Mouse (Mus musculus): ENCODE results near the gene 1700066M21Rik. TPM values are rescaled to one million over a fixed set of nuclear protein-coding genes. Genes with fewer than 3 reads are reported as not detected.

1700066M21Rik gene
- polyA plus RNA-seq, 2 experiments: 8.2 to 14.7 TPM

DNA sequence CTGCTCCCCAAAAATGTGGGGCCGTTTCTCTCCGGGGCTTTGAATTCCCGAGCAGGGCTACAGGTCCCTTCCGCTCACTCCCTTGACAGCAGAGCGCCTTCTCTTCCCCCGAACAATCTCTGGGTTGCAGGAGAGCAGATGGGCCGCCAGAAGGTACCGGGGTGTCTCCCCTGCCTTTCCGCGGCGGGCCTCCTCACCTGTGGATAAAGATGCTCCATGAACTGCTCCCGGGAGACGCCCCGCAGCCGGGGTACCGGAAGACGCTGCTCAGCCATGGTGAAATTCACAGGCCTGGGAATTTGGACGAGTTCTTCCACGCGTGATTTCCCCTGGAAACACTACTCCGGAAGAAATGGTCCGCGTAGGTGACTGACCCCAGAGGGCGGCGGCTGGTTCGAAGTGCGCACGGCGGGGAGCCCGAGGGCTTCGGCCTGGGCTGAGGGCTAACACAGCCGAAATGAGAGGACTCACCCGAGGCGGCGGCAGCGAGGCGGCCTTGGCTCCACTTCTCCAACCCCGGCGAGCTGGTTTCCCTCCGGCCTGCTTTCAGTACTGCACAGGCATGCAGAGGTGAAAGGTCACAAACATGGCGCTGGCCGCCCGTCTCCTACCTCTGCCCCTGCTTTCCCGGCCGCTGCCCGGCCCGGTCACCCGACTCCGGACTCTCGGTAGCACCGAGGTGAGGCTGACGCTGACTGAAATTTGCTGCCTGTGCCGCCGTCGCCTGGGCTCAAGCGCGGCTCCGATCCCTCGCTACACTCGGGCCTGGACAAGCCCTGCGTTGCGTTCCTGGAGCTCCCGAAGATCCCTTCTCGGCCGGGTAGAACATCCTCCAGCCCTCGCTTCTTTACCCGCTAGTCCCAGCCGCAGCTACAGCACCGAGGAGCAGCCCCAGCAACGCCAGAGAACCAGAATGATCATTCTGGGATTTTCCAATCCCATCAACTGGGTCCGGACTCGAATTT is 29.0 kb downstream of the 1700066M21Rik start, which contains the start of the genes Maip1 and Tyw5:
TSS of gene Maip1 (plus strand) at position 142 of the 965 bp plus-strand sequence.
TSS of gene Tyw5 (minus strand) at position 915 of the 965 bp plus-strand sequence.
- peak; percentile 79 for DNase-seq (ENCODE audit: low spot score)
- no peaks in the 10 kb centered on the region for H3K27me3 ChIP-seq (ENCODE audit: control insufficient read depth, insufficient read depth, low read length)
- peaks cover 22% of the 10 kb centered on the region for H3K4me1 ChIP-seq (ENCODE audit: control insufficient read depth, insufficient read depth, low read length)
- peak within 1 kb of the TSS; percentile 91 for H3K27ac ChIP-seq (replicated peaks; ENCODE audit: low read depth, low read length)
- H3K36me3 ChIP-seq (ENCODE audit: control insufficient read depth, insufficient read depth, low read length): peaks cover 4% of the 10 kb centered on the region
- 0 out of 2 replicates have a peak, but pooled peaks have one; percentile 39 for TF ChIP-seq POLR2A (IDR thresholded peaks at IDR 0.05; ENCODE audit: borderline replicate concordance, extremely low read depth, insufficient read depth, insufficient read length)
- H3K9ac ChIP-seq (ENCODE audit: low read depth, low read length, severe bottlenecking): peak within 1 kb of the TSS; percentile 72
- H3K4me3 ChIP-seq (replicated peaks; ENCODE audit: low read length): peak within 1 kb of the TSS; percentile 88
- 3% methylated on average over 72 of the region's 72 CpGs for WGBS
- H3K9me3 ChIP-seq (ENCODE audit: control insufficient read depth, low read length): no peaks in the 10 kb centered on the region
- peak; percentile 93 for ATAC-seq (ENCODE audit: low FRiP score, low read depth)
- peak within 1 kb of the TSS; percentile 78 for H3K4me2 ChIP-seq (replicated peaks; ENCODE audit: low read depth, low read length, severe bottlenecking)

DNA sequence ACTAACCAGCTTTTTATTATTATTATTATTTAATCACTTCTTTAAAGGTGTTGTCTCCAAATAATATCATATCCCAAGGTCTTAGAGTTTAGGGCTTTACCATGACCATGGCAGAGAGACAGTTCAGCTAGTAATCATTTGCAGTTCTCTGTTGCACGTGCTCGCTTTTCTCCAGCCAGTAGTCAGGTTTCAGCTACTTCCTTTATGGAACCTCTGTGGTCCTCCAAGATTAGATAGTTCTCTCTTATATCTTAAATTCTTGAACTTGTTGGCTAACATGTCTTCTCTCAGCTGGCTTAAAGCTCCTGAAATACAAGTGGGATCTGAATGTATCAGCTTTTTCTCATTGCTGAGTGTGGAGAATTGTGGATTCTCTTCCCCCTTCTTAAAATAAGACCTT is 31.6 kb downstream of the 1700066M21Rik start:
- no peak for TF ChIP-seq POLR2A (IDR thresholded peaks at IDR 0.05; ENCODE audit: borderline replicate concordance, extremely low read depth, insufficient read depth, insufficient read length)
- WGBS: 80% methylated on average over 2 of the region's 2 CpGs
- DNase-seq (ENCODE audit: low spot score): no peak
- no peak for ATAC-seq (ENCODE audit: low FRiP score, low read depth)
- Histone ChIP-seq H3K36me3 (ENCODE audit: control insufficient read depth, insufficient read depth, low read length) (peaks cover 28% of the 10 kb centered on the region), H3K9me3 (ENCODE audit: control insufficient read depth, low read length) (no peaks in the 10 kb centered on the region), H3K9ac (ENCODE audit: low read depth, low read length, severe bottlenecking) (no peak overlapping the region), H3K27ac (replicated peaks; ENCODE audit: low read depth, low read length) (no peak overlapping the region), H3K4me2 (replicated peaks; ENCODE audit: low read depth, low read length, severe bottlenecking) (no peak overlapping the region; the same call in 1 of the 2 replicates), H3K4me1 (ENCODE audit: control insufficient read depth, insufficient read depth, low read length) (peaks cover 22% of the 10 kb centered on the region), H3K4me3 (replicated peaks; ENCODE audit: low read length) (no peak overlapping the region), H3K27me3 (ENCODE audit: control insufficient read depth, insufficient read depth, low read length) (no peaks in the 10 kb centered on the region)

DNA sequence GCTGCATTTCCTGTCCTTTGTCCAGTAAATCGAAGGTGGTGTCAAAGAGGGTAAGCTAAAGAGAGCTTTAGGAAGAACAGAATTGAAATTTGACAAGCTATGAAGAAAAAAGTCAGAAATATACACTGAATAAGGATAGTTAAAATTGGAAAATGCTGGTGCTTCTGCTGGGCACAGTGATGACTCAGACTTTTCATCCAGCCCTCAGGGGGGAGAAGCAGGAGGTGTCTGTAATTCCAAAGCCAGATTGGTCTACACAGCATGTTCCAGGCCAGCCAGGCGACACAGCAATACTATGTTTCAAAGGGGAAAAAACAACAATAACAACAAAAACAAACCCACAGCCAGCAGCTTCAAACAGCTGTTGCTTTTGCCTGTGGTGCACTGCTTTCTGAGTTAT is 36.0 kb downstream of the 1700066M21Rik start:
- H3K27ac ChIP-seq (replicated peaks; ENCODE audit: low read depth, low read length): no peak overlapping the region
- 93% methylated on average over 2 of the region's 2 CpGs for WGBS
- no peak for ATAC-seq (ENCODE audit: low FRiP score, low read depth)

DNA sequence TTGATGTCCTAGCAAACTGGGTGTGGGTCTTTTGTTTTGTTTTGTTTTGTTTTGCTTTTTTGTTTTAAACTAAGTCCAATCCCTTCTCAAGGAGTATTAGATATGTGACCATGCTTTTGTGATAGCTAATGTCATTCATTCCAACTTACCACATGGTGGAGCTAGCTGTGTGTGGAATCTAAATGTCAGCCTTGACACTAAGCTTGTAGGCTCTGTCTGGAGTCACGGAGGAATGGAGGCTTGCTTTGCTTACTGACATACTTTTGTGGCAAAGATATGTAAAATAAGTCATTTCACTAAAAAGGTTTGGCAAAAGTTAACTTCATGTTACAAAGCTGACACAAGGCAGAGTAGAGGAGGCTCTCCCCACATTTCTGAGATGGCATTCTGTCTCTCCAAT is 46.3 kb downstream of the 1700066M21Rik start:
- peak; percentile 89 for DNase-seq (ENCODE audit: low spot score)
- Histone ChIP-seq H3K4me1 (ENCODE audit: control insufficient read depth, insufficient read depth, low read length) (no peaks in the 10 kb centered on the region), H3K27me3 (ENCODE audit: control insufficient read depth, insufficient read depth, low read length) (no peaks in the 10 kb centered on the region), H3K27ac (replicated peaks; ENCODE audit: low read depth, low read length) (no peak overlapping the region), H3K4me2 (replicated peaks; ENCODE audit: low read depth, low read length, severe bottlenecking) (no peak overlapping the region), H3K9me3 (ENCODE audit: control insufficient read depth, low read length) (no peaks in the 10 kb centered on the region), H3K4me3 (replicated peaks; ENCODE audit: low read length) (no peak overlapping the region), H3K36me3 (ENCODE audit: control insufficient read depth, insufficient read depth, low read length) (no peaks in the 10 kb centered on the region), H3K9ac (ENCODE audit: low read depth, low read length, severe bottlenecking) (no peak overlapping the region)
- ATAC-seq (ENCODE audit: low FRiP score, low read depth): peak; percentile 56; the same call in 1 of the 2 replicates
- no peak for TF ChIP-seq POLR2A (IDR thresholded peaks at IDR 0.05; ENCODE audit: borderline replicate concordance, extremely low read depth, insufficient read depth, insufficient read length)
- WGBS: 2% methylated on average over 1 of the region's 1 CpGs

More for the DNA sequence above, 36.0 kb downstream of the 1700066M21Rik start:
- H3K9ac ChIP-seq (ENCODE audit: low read depth, low read length, severe bottlenecking): no peak overlapping the region
- H3K4me2 ChIP-seq (replicated peaks; ENCODE audit: low read depth, low read length, severe bottlenecking): no peak overlapping the region
- no peak for TF ChIP-seq POLR2A (IDR thresholded peaks at IDR 0.05; ENCODE audit: borderline replicate concordance, extremely low read depth, insufficient read depth, insufficient read length)
- peaks cover 50% of the 10 kb centered on the region for H3K36me3 ChIP-seq (ENCODE audit: control insufficient read depth, insufficient read depth, low read length)
- H3K27me3 ChIP-seq (ENCODE audit: control insufficient read depth, insufficient read depth, low read length): no peaks in the 10 kb centered on the region
- H3K4me1 ChIP-seq (ENCODE audit: control insufficient read depth, insufficient read depth, low read length): peaks cover 8% of the 10 kb centered on the region; the same call in 1 of the 2 replicates
- no peak overlapping the region for H3K4me3 ChIP-seq (replicated peaks; ENCODE audit: low read length)
- H3K9me3 ChIP-seq (ENCODE audit: control insufficient read depth, low read length): no peaks in the 10 kb centered on the region
- DNase-seq (ENCODE audit: low spot score): no peak
